Mouse (Mus musculus) kidney, embryonic 16.5 days (tissue): ENCODE measurements around the gene Cbfa2t3. TPM values are rescaled to one million over a fixed set of nuclear protein-coding genes. Genes with fewer than 3 reads are reported as not detected.

Source experiments
- ATAC-seq: fragments of 200-750 bp; cut with Nextera tagmentation; 2 replicates; pipeline ENCODE4 v1.8.0; 2017; ENCODE audit warnings: moderate TSS enrichment; ENCODE audit not compliant: low FRiP score, low TSS enrichment
- H3K27ac ChIP-seq: fragments of 300-500 bp; sonication (generic); 2 replicates; pipeline ENCODE4 v1.5.1; 2014; ENCODE audit warnings: low read length
- H3K27me3 ChIP-seq: fragments of 300-500 bp; sonication (generic); 2 replicates; pipeline ENCODE4 v1.6.1; 2014; ENCODE audit warnings: low read length, control low read depth, mixed read lengths; ENCODE audit not compliant: insufficient read depth
- H3K36me3 ChIP-seq: fragments of 300-500 bp; sonication (generic); 2 replicates; pipeline ENCODE4 v1.6.1; 2014; ENCODE audit warnings: low read length, control low read depth, mixed read lengths; ENCODE audit not compliant: insufficient read depth
- H3K4me1 ChIP-seq: fragments of 300-500 bp; sonication (generic); 2 replicates; pipeline ENCODE4 v1.6.1; 2014; ENCODE audit warnings: low read length, control low read depth, mixed read lengths; ENCODE audit not compliant: insufficient read depth
- H3K4me2 ChIP-seq: fragments of 300-500 bp; sonication (generic); replicated peaks from 2 replicates; pipeline ENCODE4 v1.6.1; 2014; ENCODE audit warnings: low read depth, low read length
- H3K4me3 ChIP-seq: fragments of 300-500 bp; sonication (generic); 2 replicates; pipeline ENCODE4 v1.5.1; 2014; ENCODE audit warnings: mild to moderate bottlenecking, low read length
- H3K9ac ChIP-seq: fragments of 300-500 bp; sonication (generic); replicated peaks from 2 replicates; pipeline ENCODE4 v1.6.1; 2014; ENCODE audit warnings: low read length
- H3K9me3 ChIP-seq: fragments of 300-500 bp; sonication (generic); 2 replicates; pipeline ENCODE4 v1.6.1; 2016; ENCODE audit warnings: low read length, control low read depth
- WGBS: fragments of 180-500 bp; shearing (Covaris S2); extraction: QIAGEN DNeasy Blood & Tissue Kit; methylation state at CpG from one replicate; pipeline ENCODE4 v1.1.7; 2014; 5-methylcytosine and 5-hydroxymethylcytosine counted together
- polyA plus RNA-seq: library from polyadenylated mRNA; unstranded; fragments of >200 nt; fragmentation: Nextera tagmentation; extraction: Ambion mirVana; gene quantifications from 2 replicates; pipeline ENCODE4 v1.2.1, GENCODE M21; 2015

The Cbfa2t3 gene
- polyA plus RNA-seq, 1 experiment from 2014 or later = 3.5 TPM

DNA sequence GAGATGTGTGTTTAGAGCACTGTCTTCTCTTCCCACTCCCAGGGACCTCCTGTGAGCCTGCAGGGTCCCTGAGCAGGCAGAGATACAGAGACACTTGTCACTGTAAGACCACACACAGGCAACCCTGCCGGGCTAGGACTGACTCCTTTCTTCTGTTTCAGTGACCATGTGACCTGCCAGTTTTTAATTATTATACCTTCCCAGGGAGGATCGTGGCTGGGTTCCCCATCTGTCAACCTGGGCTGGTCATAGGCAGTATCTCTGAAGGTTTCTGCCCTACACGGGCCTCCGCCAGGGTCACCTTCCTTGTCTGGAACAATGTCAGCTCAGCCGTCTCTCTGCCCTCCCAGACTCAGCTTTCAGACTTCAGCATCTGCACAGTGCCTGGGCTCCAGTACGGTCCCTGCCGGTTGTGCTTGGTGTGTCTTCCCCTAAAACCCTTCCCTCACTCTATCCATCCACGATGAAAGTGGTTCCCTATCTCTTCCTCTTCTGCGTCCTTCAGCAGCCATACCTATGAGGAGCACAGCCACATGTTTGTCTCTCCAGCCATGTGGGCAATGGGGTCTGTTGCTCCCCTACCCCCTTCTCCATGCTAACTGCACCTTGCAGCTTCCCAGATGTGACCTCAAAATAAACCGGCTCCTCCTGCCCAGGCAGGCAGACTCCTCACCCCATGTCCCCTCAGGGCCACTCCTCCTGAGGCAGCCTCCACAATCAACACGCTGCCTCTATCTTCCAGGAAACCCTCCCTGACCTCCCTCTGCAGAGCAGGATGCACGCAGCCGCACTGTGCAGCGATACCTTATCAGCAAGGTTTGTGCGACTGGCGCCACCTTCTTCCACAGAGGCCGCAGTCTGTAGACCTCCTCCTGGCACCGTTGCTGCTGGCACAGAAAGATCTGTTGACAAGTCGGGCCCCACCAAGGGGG is 36.9 kb upstream of the Cbfa2t3 start:
- ATAC-seq = no peak
- Histone ChIP-seq H3K9me3 (no peaks in the 10 kb centered on the region), H3K27me3 (no peaks in the 10 kb centered on the region), H3K4me1 (peaks cover 8% of the 10 kb centered on the region), H3K27ac (no peak overlapping the region), H3K4me2 (no peak overlapping the region), H3K9ac (no peak overlapping the region), H3K4me3 (no peak overlapping the region), H3K36me3 (no peaks in the 10 kb centered on the region)
- 60% methylated on average over 19 of the region's 19 CpGs for WGBS

DNA sequence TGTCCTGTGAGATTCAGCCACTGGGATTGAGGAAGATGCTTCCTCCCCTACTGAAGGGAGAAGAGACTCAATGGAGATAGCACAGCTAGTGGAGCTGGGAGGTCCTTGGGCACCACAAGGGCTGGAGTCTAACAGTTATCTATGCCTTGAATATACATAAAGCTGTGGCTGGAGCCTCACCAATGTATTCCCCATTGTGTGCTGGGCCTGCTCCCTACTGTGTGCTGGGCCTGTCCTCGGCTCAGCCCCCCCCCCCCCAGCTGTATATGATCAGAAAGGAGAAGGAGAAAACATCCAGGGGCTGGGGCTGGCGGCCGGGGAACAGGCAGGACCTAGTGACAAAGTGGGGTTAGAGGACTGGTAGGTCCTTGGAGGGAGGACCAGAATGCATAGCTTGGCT is 36.2 kb upstream of the Cbfa2t3 start:
- H3K36me3 ChIP-seq = no peaks in the 10 kb centered on the region
- H3K27me3 ChIP-seq = no peaks in the 10 kb centered on the region
- no peak overlapping the region for H3K4me3 ChIP-seq
- ATAC-seq = no peak
- H3K4me1 ChIP-seq = peaks cover 8% of the 10 kb centered on the region
- H3K27ac ChIP-seq = no peak overlapping the region
- H3K9me3 ChIP-seq = no peaks in the 10 kb centered on the region
- no peak overlapping the region for H3K9ac ChIP-seq
- 70% methylated on average over 3 of the region's 3 CpGs for WGBS
- H3K4me2 ChIP-seq = no peak overlapping the region

DNA sequence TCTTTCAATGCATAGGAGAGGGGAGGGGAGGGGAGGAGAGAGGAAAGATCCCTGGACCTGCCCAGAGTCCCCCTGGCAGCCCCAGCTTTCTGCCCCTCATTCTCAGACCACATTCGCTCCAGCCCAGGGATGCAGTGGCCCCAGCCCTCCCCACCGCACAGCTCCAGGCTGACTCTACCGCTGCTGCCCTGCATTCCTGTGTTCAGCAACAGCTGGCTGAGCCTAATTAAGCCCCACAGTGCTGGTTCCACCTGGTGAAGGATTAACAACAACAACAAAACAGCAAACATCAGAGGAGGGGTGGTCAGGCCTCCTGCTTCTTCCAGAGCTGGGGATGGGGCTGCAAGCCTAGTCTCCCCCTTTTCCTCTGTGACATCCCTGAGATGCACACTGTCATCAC is 29.7 kb upstream of the Cbfa2t3 start:
- Histone ChIP-seq H3K27ac (no peak overlapping the region), H3K9ac (no peak overlapping the region), H3K9me3 (no peaks in the 10 kb centered on the region), H3K27me3 (no peaks in the 10 kb centered on the region; the same call in 1 of the 2 replicates), H3K4me1 (no peaks in the 10 kb centered on the region), H3K4me3 (no peak overlapping the region), H3K36me3 (no peaks in the 10 kb centered on the region), H3K4me2 (no peak overlapping the region)
- ATAC-seq = no peak
- WGBS = 11% methylated on average over 3 of the region's 3 CpGs

DNA sequence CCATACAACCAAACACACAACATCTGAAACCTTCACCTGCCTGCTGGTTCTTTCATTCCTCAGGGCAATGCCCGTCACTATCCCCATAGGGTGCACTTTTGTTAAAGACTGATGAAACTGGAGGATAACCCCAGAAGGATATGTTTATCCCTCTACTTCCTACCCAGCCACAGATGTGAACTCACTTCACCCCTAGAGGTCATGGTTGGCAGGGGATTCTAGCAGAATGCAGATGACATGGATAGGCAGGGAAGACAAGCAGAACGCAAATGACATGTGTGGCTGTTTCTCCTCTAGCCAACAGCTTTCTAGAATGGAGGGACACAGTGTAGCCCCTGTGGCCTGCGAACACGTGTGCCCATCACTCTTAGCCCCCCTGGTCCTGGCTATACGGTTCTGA is 28.5 kb upstream of the Cbfa2t3 start:
- Histone ChIP-seq H3K4me2 (no peak overlapping the region), H3K27me3 (no peaks in the 10 kb centered on the region; the same call in 1 of the 2 replicates), H3K4me3 (no peak overlapping the region), H3K27ac (no peak overlapping the region), H3K9ac (no peak overlapping the region), H3K36me3 (no peaks in the 10 kb centered on the region), H3K9me3 (no peaks in the 10 kb centered on the region), H3K4me1 (no peaks in the 10 kb centered on the region)
- no peak for ATAC-seq
- WGBS = 63% methylated on average over 5 of the region's 5 CpGs

DNA sequence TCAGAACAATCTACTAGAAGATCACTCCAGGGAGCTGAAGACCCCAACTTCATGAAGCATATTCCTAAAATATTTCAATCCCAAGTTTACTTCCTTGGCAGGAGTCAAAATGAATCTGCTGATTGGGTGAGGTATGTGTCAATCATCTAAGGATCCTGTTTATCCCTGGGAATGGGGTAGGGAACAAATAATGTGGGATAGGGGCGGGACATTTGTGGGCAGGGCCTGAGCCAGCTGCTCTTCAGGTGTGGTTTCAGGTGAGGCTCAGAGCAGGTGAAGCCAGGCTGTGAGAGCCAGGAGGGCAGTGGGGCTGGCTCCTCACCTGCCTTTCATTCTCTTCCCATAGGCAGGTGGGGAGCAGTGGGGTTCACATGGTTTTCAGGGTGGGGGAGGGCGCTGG is 27.9 kb upstream of the Cbfa2t3 start:
- ATAC-seq = no peak
- Histone ChIP-seq H3K4me3 (no peak overlapping the region), H3K4me1 (no peaks in the 10 kb centered on the region), H3K27me3 (no peaks in the 10 kb centered on the region; the same call in none of the 2 replicates), H3K9ac (no peak overlapping the region), H3K9me3 (no peaks in the 10 kb centered on the region), H3K36me3 (no peaks in the 10 kb centered on the region), H3K4me2 (no peak overlapping the region), H3K27ac (no peak overlapping the region)
- WGBS = 48% methylated on average over 2 of the region's 2 CpGs

DNA sequence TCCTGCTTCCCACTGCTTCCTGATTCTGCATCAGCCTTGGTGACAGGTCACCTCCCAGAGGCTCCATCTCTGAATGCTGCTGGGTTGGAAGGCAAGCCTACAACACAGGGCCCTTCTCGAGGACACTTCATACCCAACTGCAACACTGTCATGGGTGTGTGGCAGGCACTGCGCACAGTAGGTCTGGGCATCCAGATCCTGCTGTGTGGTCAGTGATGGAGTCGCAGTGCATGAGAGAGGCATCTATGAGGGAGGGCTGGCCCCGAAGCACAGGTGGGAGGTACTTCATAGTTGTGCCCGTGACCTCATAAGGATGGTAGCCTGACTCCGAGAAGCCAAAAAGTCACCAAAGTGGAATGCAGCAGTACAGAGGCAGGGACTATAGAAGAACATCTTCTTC is 26.3 kb upstream of the Cbfa2t3 start:
- peaks cover 2% of the 10 kb centered on the region for H3K4me1 ChIP-seq
- ATAC-seq = no peak
- no peak overlapping the region for H3K27ac ChIP-seq
- H3K4me2 ChIP-seq = no peak overlapping the region
- no peaks in the 10 kb centered on the region for H3K36me3 ChIP-seq
- no peaks in the 10 kb centered on the region for H3K9me3 ChIP-seq
- WGBS = 91% methylated on average over 6 of the region's 6 CpGs
- no peak overlapping the region for H3K4me3 ChIP-seq
- H3K9ac ChIP-seq = no peak overlapping the region
- peaks cover 11% of the 10 kb centered on the region for H3K27me3 ChIP-seq

DNA sequence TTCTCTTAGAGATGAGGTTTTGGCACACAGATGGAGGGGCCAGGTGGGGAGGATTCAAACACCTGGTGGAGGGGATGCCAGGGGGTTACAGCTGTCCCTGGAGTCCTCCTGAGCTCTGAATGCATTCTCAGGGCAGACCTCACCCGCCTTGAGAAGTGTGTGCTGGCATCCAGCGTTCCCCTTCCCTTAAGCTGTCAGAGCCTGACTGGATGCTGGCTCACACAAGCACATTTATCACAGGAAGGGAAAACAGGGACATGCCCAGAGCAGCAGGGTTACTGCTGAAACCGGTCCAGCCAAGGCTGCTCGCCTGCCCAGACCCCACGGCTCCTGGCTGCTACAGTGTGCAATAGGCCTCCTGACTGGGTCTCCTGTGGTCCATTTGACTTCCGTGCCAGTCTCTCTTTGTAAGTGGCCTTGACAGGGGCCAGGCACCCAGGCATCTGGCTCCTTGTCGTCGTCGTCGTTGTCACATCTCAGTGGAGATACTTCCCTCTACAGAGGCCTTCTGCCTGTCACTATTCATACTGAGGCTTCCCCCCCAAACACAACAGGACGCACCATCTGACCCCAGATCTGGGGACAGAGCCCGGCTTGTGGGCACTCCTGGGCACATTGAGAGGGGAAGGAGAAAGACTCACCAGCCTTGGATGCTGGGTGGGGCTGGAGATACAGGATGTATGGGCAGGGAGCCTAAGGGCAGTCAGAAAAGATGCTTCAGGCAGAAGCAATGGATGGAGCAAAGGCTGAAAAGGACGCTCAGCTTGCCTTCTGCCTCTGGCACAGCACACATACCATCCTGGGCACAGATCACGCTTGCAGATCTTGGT is 22.1 kb upstream of the Cbfa2t3 start:
- H3K27me3 ChIP-seq = peaks cover 17% of the 10 kb centered on the region
- H3K4me1 ChIP-seq = peaks cover 6% of the 10 kb centered on the region
- 62% methylated on average over 14 of the region's 14 CpGs for WGBS
- H3K9me3 ChIP-seq = no peaks in the 10 kb centered on the region
- no peak overlapping the region for H3K27ac ChIP-seq
- no peak overlapping the region for H3K9ac ChIP-seq
- no peak overlapping the region for H3K4me2 ChIP-seq
- H3K36me3 ChIP-seq = no peaks in the 10 kb centered on the region
- no peak for ATAC-seq
- no peak overlapping the region for H3K4me3 ChIP-seq

DNA sequence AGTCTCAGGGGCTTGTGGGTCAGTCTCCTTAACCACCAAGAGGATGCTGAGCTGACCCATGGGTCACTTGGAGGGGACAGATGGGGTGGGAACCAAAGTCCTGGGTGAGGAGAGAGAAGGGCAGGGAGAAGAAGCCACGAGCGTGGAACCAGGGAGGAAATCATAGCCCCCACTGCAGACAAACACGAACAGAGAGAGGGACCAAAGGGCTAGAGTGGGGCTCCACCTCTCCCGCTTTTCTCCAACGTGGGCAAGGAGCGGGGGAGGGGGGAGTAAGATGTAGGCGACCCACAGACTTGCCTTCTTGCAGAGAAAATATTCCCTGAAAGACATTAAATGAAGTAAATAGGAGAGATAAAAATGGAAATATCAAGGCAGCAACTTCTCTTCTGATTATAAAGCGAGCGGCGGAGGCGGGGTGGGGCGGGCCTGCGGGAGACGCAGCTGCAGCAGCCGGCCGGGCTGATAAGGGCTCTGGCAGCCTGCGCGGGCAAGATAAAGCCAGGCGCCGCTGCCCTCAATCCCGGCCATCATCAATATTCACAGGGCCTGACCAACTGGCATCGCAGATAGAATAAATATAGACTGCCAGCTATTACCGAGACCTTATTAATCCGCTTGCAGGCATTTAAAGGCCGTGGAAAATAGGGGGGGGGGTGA is 21.3 kb upstream of the Cbfa2t3 start:
- H3K4me1 ChIP-seq = peaks cover 6% of the 10 kb centered on the region
- no peaks in the 10 kb centered on the region for H3K36me3 ChIP-seq
- H3K4me2 ChIP-seq = peak overlapping the region; percentile 30
- no peak for ATAC-seq
- no peaks in the 10 kb centered on the region for H3K9me3 ChIP-seq
- no peak overlapping the region for H3K9ac ChIP-seq
- H3K4me3 ChIP-seq = no peak overlapping the region
- 17% methylated on average over 24 of the region's 25 CpGs for WGBS
- H3K27me3 ChIP-seq = peaks cover 17% of the 10 kb centered on the region
- H3K27ac ChIP-seq = no peak overlapping the region

DNA sequence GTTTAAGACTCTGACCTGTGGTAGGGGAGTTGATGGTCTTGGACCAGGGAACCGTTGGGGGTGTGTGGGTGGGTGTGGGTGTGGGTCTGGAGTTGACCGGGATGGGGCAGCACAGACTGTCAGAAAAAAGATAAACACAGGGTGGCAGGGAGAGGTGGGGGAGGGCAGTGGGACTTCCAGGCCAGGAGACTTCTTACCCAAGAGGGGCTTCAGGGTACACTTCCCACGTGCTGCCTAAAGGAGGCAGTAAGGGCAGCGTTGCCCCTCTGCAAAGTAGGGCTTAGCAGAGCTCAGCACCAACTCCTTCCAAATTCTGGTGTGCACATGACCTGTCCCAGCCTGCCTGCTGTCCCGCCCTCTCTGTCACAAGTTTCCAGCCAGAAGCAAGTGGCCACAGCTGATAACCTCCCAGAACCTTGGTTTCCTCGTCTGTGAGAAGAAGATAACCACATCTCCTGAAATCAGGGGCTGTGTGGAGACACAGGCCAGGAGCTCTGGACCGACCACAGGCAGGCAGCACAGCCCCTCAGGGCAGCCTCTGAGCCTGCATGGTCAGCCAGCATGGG is 20.7 kb upstream of the Cbfa2t3 start:
- H3K4me3 ChIP-seq = no peak overlapping the region
- H3K9ac ChIP-seq = no peak overlapping the region
- H3K4me2 ChIP-seq = no peak overlapping the region
- peaks cover 17% of the 10 kb centered on the region for H3K27me3 ChIP-seq
- no peak for ATAC-seq
- WGBS = 26% methylated on average over 7 of the region's 7 CpGs
- H3K27ac ChIP-seq = no peak overlapping the region
- H3K36me3 ChIP-seq = no peaks in the 10 kb centered on the region
- peaks cover 6% of the 10 kb centered on the region for H3K4me1 ChIP-seq
- H3K9me3 ChIP-seq = no peaks in the 10 kb centered on the region
